Mouse (Mus musculus) CD8-positive naive resting alpha-beta T cell, adult 2 months (primary cell): ENCODE data around the gene Lax1.

ENCODE experiments used
- DNase-seq, 2 experiments: peaks; one replicate each; pipeline ENCODE4 v3.0.0; 2022; ENCODE audit warnings: low read depth in 2 of 2, low spot score in 2 of 2

Lax1 gene

DNA sequence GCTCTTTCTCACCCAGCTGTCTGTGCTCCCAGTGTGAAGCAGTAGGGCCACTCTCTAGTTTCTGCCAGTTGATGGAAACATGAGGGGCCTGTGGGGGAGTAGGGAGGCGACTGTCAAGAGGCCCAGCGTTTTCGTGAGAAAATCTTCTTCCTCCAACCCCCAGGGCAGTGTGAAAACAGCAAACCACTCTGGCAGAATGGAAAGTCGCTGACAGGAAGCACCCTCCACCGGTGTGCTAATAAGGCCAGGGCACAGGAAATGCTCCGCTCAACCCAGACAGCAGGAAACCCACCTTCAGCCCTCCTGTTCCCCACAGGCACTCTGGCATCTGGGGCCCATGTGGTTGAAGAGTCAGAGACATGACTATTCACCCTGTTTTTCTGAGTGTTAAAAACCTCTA is at the start of gene Lax1:
TSS of gene Lax1 (minus strand) at position 212 of the 400 bp plus-strand sequence.
- DNase-seq: peak; percentile 65 to 74

DNA sequence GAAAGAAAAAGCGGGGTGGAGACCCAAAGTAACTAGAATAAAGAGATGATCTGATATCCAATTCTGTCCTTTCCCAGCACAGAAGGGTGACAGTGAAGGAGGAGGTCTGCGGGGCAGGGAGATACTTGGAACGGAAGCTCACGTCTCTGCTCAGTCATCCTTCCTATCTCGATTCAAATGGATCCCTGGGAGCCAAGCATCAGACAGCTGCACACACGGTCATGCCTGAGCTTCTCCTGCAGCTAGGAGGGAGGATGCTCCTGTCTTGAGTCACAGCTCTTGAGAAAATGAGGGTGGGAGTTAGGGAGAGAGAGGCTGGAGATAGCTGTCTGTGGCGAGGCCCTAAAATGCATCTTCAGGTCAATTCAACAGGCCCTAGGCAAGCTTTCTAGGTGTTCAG is 46.8 kb upstream of the Lax1 start:
- DNase-seq: no peak

DNA sequence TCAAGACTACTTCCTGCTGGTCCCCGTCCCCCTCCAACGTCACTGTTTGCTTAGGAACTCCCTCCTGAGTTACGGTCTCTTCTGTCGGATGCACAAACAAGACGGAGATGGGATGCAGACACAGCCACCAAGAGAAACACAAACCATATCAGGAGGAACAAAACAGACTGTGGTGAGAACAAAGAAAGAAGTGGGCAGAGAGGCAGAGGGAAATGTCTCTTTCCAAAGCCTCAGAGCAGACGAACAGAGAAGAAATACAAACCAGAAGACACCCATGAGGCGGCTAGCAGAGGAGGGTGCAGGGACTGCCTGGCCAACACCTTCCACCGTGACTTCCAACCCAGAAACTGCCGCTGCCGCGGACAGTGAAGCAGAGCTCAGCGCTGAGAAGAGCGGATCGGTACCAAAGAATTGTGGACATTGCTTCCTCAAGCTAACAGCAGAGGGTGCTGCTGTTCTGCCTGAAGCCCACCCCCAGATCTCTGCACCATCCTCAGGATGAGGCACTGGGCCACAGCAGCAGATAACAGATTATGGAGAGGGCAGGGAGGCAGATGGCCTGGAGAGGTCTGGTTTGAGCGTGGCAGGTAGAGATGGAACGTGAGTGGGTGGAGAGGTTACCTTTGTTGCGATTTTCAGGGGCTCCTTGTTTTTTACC is 46.2 kb upstream of the Lax1 start:
- peak in 1 of 2 experiments; percentile 7 for DNase-seq

- no peak for DNase-seq
Measured at GRCm38 (mm10) chr1:133732814-133733213, 42.9 kb upstream of the Lax1 start.

DNA sequence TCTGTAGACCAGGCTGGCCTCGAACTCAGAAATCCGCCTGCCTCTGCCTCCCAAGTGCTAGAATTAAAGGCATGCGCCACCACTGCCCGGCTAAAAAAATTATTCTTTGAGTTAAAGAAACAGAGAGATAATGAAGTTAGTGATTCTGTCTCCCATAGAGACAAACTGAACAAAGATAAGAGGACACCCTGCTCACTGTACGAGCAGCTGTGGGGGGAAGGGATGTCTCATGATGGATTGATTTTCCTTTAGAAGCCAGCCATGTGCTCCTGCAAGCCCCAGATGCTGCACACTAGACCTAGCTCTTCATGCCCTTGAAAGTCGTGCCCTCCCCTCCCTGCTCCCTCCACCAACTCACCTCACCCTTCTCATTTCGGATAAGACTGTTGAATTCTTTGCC is 38.4 kb upstream of the Lax1 start:
- DNase-seq: no peak

- DNase-seq: no peak
Measured at GRCm38 (mm10) chr1:133720342-133720741, 30.4 kb upstream of the Lax1 start.

DNA sequence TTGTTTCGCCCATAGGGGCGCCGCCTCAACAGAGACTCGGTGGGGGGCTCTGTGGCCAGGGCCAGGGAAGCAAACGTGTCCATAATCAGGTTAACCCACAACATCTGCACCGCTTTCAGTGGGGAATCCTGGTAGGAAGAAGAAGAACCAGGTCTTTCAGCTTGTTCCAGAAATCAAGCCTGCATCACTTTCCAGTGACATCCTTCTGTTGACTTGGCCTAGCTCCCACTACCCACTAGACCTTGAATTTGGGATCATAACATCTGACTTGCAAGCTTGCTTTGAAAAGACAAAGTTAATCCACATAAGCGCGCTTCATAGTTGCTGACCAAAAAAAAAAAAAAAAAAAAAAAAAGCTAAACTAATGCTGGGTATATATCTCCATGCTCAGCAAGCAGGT is 28.9 kb upstream of the Lax1 start:
- no peak for DNase-seq

GRCm38 (mm10) chr1:133718296-133718695 is 28.4 kb upstream of the Lax1 start:
- no peak for DNase-seq

- peak; percentile 74 to 76 for DNase-seq
Measured at GRCm38 (mm10) chr1:133716464-133716863, 26.6 kb upstream of the Lax1 start.

- no peak for DNase-seq
Measured at GRCm38 (mm10) chr1:133715191-133715590, 25.3 kb upstream of the Lax1 start.

- no peak for DNase-seq
Measured at GRCm38 (mm10) chr1:133713009-133713370, 23.1 kb upstream of the Lax1 start.

DNA sequence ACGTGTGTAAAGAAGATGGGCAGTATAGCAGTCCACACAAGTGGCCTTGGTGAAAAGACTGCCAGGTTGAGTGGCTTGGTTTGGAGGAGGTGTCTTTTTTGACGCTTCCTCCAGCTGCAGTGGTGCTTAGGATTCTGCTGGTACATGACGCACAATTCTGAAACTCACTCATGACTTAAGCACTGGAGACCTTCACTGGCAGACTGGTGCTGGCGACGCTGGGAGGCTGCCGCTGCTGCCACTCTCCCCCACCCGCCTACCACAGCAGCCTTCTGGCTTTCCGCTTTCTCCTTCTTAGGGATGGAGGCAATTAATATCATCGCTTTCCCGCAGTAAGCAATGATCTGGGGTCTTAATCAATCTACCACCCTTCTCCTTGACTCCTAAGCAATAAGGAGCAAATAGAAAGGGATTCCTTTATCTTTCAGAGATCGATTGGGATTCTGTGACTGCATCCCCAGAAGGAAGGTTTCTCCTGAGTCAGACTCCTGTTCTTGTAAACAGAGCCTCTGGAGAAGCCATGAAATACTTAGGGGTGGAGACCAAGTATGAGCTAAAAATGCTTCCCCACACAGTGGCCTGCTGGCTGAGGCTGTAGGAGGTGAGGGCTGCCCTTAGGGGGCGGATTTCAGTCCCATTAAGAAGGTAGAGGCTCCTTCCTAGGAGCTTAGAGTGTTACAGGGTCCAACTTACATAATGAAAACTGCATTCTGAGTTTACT is 22.5 kb upstream of the Lax1 start:
- no peak for DNase-seq

DNA sequence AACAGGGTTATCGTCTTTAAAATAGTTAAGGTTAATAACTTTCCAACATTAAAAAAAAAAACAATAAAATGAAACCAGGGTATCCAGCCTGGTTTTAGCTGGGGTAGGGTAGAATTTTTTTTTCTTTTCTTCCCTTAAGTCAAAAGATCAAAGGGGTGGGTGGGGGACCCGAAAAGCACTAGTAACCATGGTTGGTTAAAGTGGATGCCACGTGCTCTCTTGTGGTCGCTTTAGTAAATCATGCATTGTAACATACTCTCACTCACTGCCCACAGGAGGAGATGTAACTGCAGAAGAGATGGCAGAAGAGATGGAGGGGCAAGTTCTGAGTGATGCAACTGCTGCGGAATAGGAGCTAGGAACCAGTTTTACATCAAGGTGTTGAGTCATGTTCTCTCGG is 21.5 kb upstream of the Lax1 start:
- DNase-seq: peak in 1 of 2 experiments; percentile 66

DNA sequence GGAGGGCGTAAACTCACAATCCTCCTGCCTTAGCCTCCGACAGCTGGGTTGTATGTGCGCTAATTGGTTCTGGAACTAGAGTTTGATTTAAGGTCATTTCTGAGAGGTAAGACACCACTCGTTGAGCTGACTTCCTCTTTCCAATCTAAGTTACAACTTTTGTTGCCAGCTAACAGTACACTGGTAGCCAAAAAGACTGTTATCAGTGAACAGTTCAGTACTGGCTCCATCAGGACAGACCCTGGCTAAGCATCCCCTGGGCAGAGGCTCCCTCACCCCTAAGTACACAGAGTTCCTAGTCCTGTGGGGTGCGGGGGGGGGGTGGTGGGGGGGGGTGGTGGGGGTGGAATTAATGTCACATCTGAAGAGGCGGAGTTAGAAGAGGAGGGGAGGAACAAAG is 21.0 kb upstream of the Lax1 start:
- no peak for DNase-seq

- DNase-seq: no peak
Measured at GRCm38 (mm10) chr1:133709292-133709691, 19.4 kb upstream of the Lax1 start.

DNA sequence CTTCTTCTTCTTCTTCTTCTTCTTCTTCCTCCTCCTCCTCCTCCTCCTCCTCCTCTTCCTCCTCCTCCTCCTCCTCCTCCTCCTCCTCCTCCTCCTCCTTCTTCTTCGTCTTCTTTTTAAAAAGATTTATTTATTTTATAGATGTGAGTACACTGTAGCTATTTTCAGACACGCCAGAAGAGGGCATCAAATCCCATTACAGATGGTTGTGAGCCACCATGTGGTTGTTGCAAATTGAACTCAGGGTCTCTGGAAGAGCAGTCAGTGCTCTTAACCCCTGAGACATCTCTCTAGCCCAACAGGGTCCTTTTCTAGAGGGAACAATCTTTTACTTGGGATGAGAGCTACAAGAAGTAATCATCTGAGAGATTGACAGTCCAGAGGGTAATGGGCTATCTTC is 11.9 kb upstream of the Lax1 start:
- peak in 1 of 2 experiments; percentile 48 for DNase-seq

- DNase-seq: no peak
Measured at GRCm38 (mm10) chr1:133697935-133698620, 8.2 kb upstream of the Lax1 start.

DNA sequence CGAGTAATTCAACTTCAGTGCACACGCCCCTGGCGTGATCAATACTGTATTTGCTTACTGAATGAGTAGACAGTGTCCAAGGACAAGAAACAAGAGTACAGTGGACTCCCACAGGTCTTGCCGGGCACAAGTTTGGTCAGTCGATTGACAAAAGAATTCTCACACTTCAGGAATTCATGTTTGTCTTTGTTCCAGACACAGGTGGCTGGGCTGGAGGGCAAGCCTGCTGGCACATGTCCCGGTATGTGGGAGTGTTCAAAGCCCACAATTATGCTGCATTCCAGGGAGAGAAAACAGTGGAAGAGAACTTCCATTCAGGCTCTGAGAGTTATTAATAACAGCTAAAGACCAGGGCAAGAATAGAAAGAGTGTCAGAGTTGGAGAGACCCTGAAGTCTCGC is 6.0 kb upstream of the Lax1 start:
- DNase-seq: no peak

DNA sequence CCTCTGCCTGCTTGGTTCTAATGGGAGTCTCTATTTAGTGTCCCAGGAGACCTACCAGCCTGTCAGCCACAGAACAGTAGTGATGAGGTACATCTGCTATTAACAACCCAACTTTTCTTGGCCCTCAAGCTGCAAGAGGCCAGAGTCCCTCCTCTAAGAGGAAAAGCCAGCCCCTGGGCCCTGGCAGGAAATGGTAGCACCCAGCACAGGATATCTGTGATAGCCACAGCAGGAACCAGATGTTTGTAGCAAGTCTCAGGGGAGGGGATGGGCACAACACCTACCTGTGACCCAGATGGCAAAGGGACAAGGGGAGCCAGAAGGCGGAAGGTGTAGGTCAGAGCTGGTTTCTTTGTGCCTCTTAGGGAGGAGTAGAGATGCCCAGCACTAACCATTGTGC is 5.0 kb upstream of the Lax1 start:
- DNase-seq: no peak

DNA sequence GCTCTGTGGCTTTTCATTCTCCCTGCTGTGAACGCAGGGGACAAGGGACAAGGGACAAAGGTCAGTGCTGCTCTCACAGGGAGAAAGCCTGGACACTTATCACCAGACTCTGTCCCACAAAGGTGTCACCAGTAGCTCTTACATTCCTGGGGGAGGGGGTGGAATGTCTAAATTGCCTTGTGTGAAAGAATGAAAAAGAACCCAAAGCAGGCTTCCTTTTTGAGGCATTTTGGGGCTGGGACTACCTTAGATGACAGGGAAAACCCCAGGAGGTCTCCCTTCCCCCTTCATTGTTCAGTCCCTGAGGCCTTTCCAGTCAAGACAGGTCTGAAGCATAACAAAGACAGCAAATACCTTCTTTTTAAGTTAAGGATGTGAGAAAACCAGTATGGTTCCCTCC is 4.4 kb upstream of the Lax1 start:
- DNase-seq: no peak

DNA sequence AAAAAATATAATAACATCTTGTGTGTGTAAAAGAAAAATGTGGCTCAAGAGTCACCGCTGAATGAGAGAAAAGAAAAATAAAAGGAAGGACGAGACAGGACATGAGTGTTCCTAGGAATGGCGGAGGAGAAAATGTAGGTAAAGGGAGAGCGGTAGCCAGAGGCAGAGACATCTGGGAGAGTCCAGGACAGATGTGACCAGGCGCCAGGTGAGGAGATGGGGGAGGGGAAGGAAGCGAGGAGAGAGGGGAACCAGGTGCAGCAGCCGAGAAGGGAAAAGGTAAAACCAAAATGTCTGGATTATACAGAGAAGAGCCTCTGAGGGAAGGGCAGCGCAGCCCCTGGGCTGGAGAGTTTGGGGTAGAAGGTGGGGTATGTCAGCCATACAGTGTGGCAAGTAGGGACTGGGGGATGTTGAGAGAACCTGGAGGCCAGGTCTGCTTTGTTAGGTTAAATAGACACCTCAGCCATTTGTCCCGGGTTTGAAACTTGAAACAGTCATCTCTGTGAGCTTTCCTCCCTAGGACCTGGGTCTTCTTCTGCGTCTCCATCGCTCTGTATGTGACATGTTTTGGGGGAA is 3.7 kb upstream of the Lax1 start:
- no peak for DNase-seq

DNA sequence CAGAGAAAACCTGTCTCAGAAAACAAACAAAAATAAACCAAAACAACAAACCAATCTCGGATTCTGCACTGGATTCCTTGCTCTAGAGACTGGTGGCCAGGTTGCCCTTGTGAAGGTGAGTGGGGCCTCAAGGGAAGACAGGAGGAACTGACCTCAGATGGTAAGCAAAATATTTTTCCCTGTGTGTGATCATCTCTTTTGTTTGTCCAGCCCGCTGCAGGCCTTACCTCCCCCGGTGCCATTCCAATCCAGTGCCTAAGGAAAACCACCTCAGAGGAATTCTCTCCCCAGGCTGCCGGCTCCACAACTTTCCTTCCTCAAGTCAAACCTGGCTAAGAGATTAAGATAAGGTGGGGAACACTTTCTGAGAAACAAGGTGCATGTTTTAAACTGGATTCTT is 2.3 kb upstream of the Lax1 start:
- no peak for DNase-seq
